Mouse (Mus musculus) heart, postnatal 14 days (tissue): ENCODE measurements around the gene Lce1g. TPM values are rescaled to one million over a fixed set of nuclear protein-coding genes. Genes with fewer than 3 reads are reported as not detected.

Source experiments
- DNase-seq, 2 experiments: peaks; one replicate each; pipeline ENCODE4 v3.0.0; 2021 to 2022
- intact Hi-C: fragments of 180-260 bp; cut with DNase I; formaldehyde crosslinking; loops from one replicate; pipeline ENCODE4 v1.15.1; 2025
- long read RNA-seq, 2 experiments: library from polyadenylated mRNA; stranded (forward); transcript quantifications; one replicate each; pipeline ENCODE4 v2.0.0; 2021
- total RNA-seq, 2 experiments: library from RNA; stranded (reverse); gene quantifications; 2 replicates each; pipeline ENCODE4 v1.2.3; 2021

Gene Lce1g
- total RNA-seq: not detected
- long read RNA-seq, experiment 1: 0 reads
- long read RNA-seq, experiment 2: 0 reads

GRCm38 (mm10) chr3:92752238-92752637 lies at the start of gene Lce1g:
Gene Lce1g, minus strand, starts transcription at chr3:92752338.
- intact Hi-C loops: no loop called here
- no peak for DNase-seq

- intact Hi-C loops: no loop called here
- no peak for DNase-seq
Observed at GRCm38 (mm10) chr3:92790414-92790813, 38.3 kb upstream of the Lce1g start, which contains the start of gene Lce1j. Gene Lce1j, minus strand, starts transcription at chr3:92790514.

GRCm38 (mm10) chr3:92778799-92779198 lies 26.7 kb upstream of the Lce1g start, which contains the start of gene Lce1i:
Gene Lce1i, minus strand, starts transcription at chr3:92778899.
- intact Hi-C loops: no loop called here
- no peak for DNase-seq

- intact Hi-C loops: no loop called here
- no peak for DNase-seq
Observed at GRCm38 (mm10) chr3:92771573-92771972, 19.4 kb upstream of the Lce1g start.

GRCm38 (mm10) chr3:92764965-92765364 lies 12.8 kb upstream of the Lce1g start, which contains the start of gene Lce1h:
Gene Lce1h, minus strand, starts transcription at chr3:92765065.
- DNase-seq: no peak
- intact Hi-C loops: no loop called here

GRCm38 (mm10) chr3:92753197-92753596 lies 1.1 kb upstream of the Lce1g start:
- intact Hi-C loops: no loop called here
- no peak for DNase-seq

GRCm38 (mm10) chr3:92738996-92739395 lies 13.1 kb downstream of the Lce1g start, which contains the start of gene Gm38119:
Gene Gm38119, minus strand, starts transcription at chr3:92739096.
- DNase-seq: no peak
- intact Hi-C loops: no loop called here

GRCm38 (mm10) chr3:92722631-92723030 lies 29.5 kb downstream of the Lce1g start:
- DNase-seq: no peak
- intact Hi-C loops: no loop called here

GRCm38 (mm10) chr3:92720250-92720649 lies 31.9 kb downstream of the Lce1g start, which contains the start of gene Lce1f:
Gene Lce1f, minus strand, starts transcription at chr3:92720350.
- intact Hi-C loops: no loop called here
- no peak for DNase-seq

- intact Hi-C loops: no loop called here
- DNase-seq: no peak
Observed at GRCm38 (mm10) chr3:92715122-92715521, 37.0 kb downstream of the Lce1g start.

- no peak for DNase-seq
- intact Hi-C loops: no loop called here
Observed at GRCm38 (mm10) chr3:92708974-92709373, 43.2 kb downstream of the Lce1g start, which contains the start of gene Lce1e. Gene Lce1e, minus strand, starts transcription at chr3:92709074.

Other genes starting within 250 kb of the Lce1g start
- not detected for gene 2310046K23Rik, start 217.8 kb downstream of the Lce1g start, total RNA-seq
- not detected for gene Ivl, start 178.6 kb downstream of the Lce1g start, total RNA-seq
- not detected for gene Smcp, start 163.3 kb downstream of the Lce1g start, total RNA-seq
- gene 2210017I01Rik, start 144.8 kb downstream of the Lce1g start, total RNA-seq: not detected
- gene Lce6a, start 130.7 kb downstream of the Lce1g start, total RNA-seq: not detected
- not detected for gene Lce1a1, start 104.0 kb downstream of the Lce1g start, total RNA-seq
- not detected for gene Lce1b, start 95.4 kb downstream of the Lce1g start, total RNA-seq
- gene Lce1a2, start 82.0 kb downstream of the Lce1g start, total RNA-seq: not detected
- gene Lce1c, start 73.1 kb downstream of the Lce1g start, total RNA-seq: not detected
- not detected for gene Lce1d, start 65.1 kb downstream of the Lce1g start, total RNA-seq
- not detected for gene Lce1e, start 43.3 kb downstream of the Lce1g start, total RNA-seq
- not detected for gene Lce1f, start 32.0 kb downstream of the Lce1g start, total RNA-seq
- not detected for gene Gm38119, start 13.2 kb downstream of the Lce1g start, total RNA-seq
- gene Lce1h, start 12.7 kb upstream of the Lce1g start, total RNA-seq: not detected
- gene Lce1i, start 26.6 kb upstream of the Lce1g start, total RNA-seq: not detected
- not detected for gene Lce1j, start 38.2 kb upstream of the Lce1g start, total RNA-seq
- not detected for gene Lce1k, start 55.6 kb upstream of the Lce1g start, total RNA-seq
- gene Kprp, start 74.9 kb upstream of the Lce1g start, total RNA-seq: not detected
- gene Lce1l, start 98.9 kb upstream of the Lce1g start, total RNA-seq: not detected
- not detected for gene 2310050C09Rik, start 117.9 kb upstream of the Lce1g start, total RNA-seq
- gene Lce3a, start 173.9 kb upstream of the Lce1g start, total RNA-seq: not detected
- gene Lce3b, start 180.6 kb upstream of the Lce1g start, total RNA-seq: not detected
- not detected for gene Lce3c, start 192.1 kb upstream of the Lce1g start, total RNA-seq
- gene Lce3d, start 205.1 kb upstream of the Lce1g start, total RNA-seq: not detected
- gene Lce3e, start 214.7 kb upstream of the Lce1g start, total RNA-seq: not detected
- not detected for gene Lce3f, start 239.9 kb upstream of the Lce1g start, total RNA-seq